Mouse (Mus musculus) neural tube, embryonic 11.5 days (tissue): ENCODE measurements around the gene Riok2. TPM values are rescaled to one million over a fixed set of nuclear protein-coding genes. Genes with fewer than 3 reads are reported as not detected.

Source experiments
- ATAC-seq: fragments of 200-750 bp; cut with Nextera tagmentation; 2 replicates; pipeline ENCODE4 v1.8.0; 2017; ENCODE audit warnings: moderate number of reproducible peaks, mild to moderate bottlenecking, moderate TSS enrichment, moderate library complexity; ENCODE audit not compliant: insufficient read depth, low FRiP score, low TSS enrichment
- DNase-seq: peaks from one replicate; pipeline ENCODE4 v3.0.0-alpha.2; 2015; ENCODE audit warnings: low spot score
- H3K27ac ChIP-seq: fragments of 300-500 bp; sonication (generic); 2 replicates; pipeline ENCODE4 v1.5.1; 2014; ENCODE audit warnings: low read depth, mild to moderate bottlenecking, low read length
- H3K27me3 ChIP-seq: fragments of 300-500 bp; sonication (generic); 2 replicates; pipeline ENCODE4 v1.6.1; 2014; ENCODE audit warnings: mild to moderate bottlenecking, low read length, mixed read lengths; ENCODE audit not compliant: control insufficient read depth, insufficient read depth
- H3K36me3 ChIP-seq: fragments of 300-500 bp; sonication (generic); 2 replicates; pipeline ENCODE4 v1.6.1; 2014; ENCODE audit warnings: mild to moderate bottlenecking, low read length, moderate library complexity, mixed read lengths; ENCODE audit not compliant: control insufficient read depth, insufficient read depth
- H3K4me1 ChIP-seq: fragments of 300-500 bp; sonication (generic); 2 replicates; pipeline ENCODE4 v1.6.1; 2014; ENCODE audit warnings: low read length, mixed read lengths; ENCODE audit not compliant: control insufficient read depth, insufficient read depth
- H3K4me2 ChIP-seq: fragments of 300-500 bp; sonication (generic); 2 replicates; pipeline ENCODE4 v1.6.1; 2014; ENCODE audit warnings: low read depth, mild to moderate bottlenecking, moderate library complexity
- H3K4me3 ChIP-seq: fragments of 300-500 bp; sonication (generic); 2 replicates; pipeline ENCODE4 v1.5.1; 2014; ENCODE audit warnings: low read depth, low read length
- H3K9ac ChIP-seq: fragments of 300-500 bp; sonication (generic); 2 replicates; pipeline ENCODE4 v1.6.1; 2014; ENCODE audit warnings: mild to moderate bottlenecking, low read length
- H3K9me3 ChIP-seq: fragments of 300-500 bp; sonication (generic); 2 replicates; pipeline ENCODE4 v1.6.1; 2016; ENCODE audit warnings: low read length; ENCODE audit not compliant: control insufficient read depth
- WGBS: fragments of 180-500 bp; shearing (Covaris S2); extraction: QIAGEN DNeasy Blood & Tissue Kit; methylation state at CpG from one replicate; pipeline ENCODE4 v1.1.7; 2014; 5-methylcytosine and 5-hydroxymethylcytosine counted together
- polyA plus RNA-seq: library from polyadenylated mRNA; unstranded; fragments of >200 nt; fragmentation: Nextera tagmentation; extraction: Ambion mirVana; gene quantifications from 2 replicates; pipeline ENCODE4 v1.2.1, GENCODE M21; 2014

The Riok2 gene
- polyA plus RNA-seq, 1 experiment from 2014 or later = 31.3 TPM

DNA sequence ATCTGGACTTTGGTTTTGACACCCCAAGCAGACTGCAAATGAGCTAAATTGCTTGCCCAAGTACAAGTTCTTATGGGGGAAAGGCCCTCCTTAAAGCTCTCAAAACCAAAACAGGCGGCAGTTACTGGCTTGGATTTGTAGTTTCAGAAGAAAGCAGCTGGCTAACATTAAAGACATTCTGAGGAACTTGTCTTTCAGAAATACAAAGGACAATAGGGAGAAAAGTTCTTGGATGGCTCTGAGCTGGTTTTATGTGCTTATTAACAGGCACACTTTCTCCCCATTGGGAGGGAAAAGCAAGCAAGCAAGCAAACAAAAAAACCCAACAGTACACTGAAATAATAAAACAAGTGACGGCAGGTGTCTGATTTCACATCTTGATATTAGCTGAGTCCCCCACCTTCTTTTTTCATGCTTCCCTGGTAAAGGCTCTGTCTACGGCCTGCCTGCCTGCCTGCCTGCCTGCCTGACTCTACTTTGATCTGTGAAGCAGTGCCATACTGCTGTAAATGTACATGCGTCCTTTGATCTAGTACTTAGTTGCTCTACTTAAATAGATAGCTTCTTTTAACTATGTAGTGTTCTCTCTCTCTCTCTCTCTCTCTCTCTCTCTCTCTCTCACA, 67.9 kb downstream of the Riok2 start:
- 27% methylated on average over 4 of the region's 4 CpGs for WGBS
- H3K27me3 ChIP-seq = no peaks in the 10 kb centered on the region
- DNase-seq (no peak), ATAC-seq (no peak)
- no peak overlapping the region for H3K27ac ChIP-seq
- no peak overlapping the region for H3K4me2 ChIP-seq
- no peaks in the 10 kb centered on the region for H3K36me3 ChIP-seq
- H3K9me3 ChIP-seq = no peaks in the 10 kb centered on the region
- no peak overlapping the region for H3K4me3 ChIP-seq
- no peak overlapping the region for H3K9ac ChIP-seq
- no peaks in the 10 kb centered on the region for H3K4me1 ChIP-seq

- ATAC-seq (no peak), DNase-seq (no peak)
- Histone ChIP-seq H3K4me2 (no peak overlapping the region), H3K27me3 (no peaks in the 10 kb centered on the region), H3K27ac (0 out of 2 replicates have a peak overlapping the region, but pooled peaks have one; percentile 14), H3K36me3 (no peaks in the 10 kb centered on the region), H3K9me3 (no peaks in the 10 kb centered on the region), H3K4me3 (no peak overlapping the region), H3K4me1 (peaks cover 5% of the 10 kb centered on the region; the same call in 1 of the 2 replicates), H3K9ac (no peak overlapping the region)
- 83% methylated on average over 3 of the region's 3 CpGs for WGBS
Observed at GRCm38 (mm10) chr17:17444297-17444886, 70.3 kb downstream of the Riok2 start.

Other genes starting within 250 kb of the Riok2 start
- 12.4 and 14.7 TPM in 2 replicates for gene Lix1, start 28.4 kb downstream of the Riok2 start, polyA plus RNA-seq